Comparison of ENCODE assay signal across 8 mouse cellular contexts in genomic region chr19:5348526-5349501, GRCm38 (mm10). TPM values are rescaled to one million over a fixed set of nuclear protein-coding genes. Genes with fewer than 3 reads are reported as not detected.
DNase-seq lines count a peak whose midpoint lies in the region; ATAC-seq and TF ChIP-seq lines count a peak whose summit lies in the region.

No protein-coding gene starts in this region.

- H3K27ac ChIP-seq in kidney, adult 2 months (ENCODE audit: insufficient read depth, low read depth, low read length), result no peak overlapping the region
- H3K27ac ChIP-seq in embryonic facial prominence, embryonic 10.5 days (replicated peaks), result no peak overlapping the region; the same call in 1 of the 2 replicates
- H3K27ac ChIP-seq in heart, embryonic 14.5 days (replicated peaks in 1 of 2; ENCODE audit: control insufficient read depth in 1 of 2, insufficient read depth in 1 of 2, low read depth in 2 of 2, low read length in 2 of 2), result no peak overlapping the region

- H3K9ac ChIP-seq in heart, embryonic 14.5 days (ENCODE audit: low read length), result peak overlapping the region; percentile 71

- no peaks in the 10 kb centered on the region for H3K9me3 ChIP-seq in embryonic facial prominence, embryonic 10.5 days
- no peaks in the 10 kb centered on the region for H3K9me3 ChIP-seq in heart, embryonic 14.5 days (ENCODE audit: control insufficient read depth, low read length)

- 5% methylated on average over 34 of the region's 34 CpGs for WGBS in kidney, adult 2 months
- 6% methylated on average over 34 of the region's 34 CpGs for WGBS in embryonic facial prominence, embryonic 10.5 days
- WGBS in heart, embryonic 14.5 days, result 5% methylated on average over 34 of the region's 34 CpGs

- no peaks in the 10 kb centered on the region for H3K36me3 ChIP-seq in kidney, adult 2 months (ENCODE audit: control insufficient read depth, insufficient read depth, low read length)
- H3K36me3 ChIP-seq in embryonic facial prominence, embryonic 10.5 days (replicated peaks), result no peaks in the 10 kb centered on the region
- H3K36me3 ChIP-seq in heart, embryonic 14.5 days (ENCODE audit: control insufficient read depth, insufficient read depth, low read length), result no peaks in the 10 kb centered on the region

- ATAC-seq in heart, embryonic 14.5 days (ENCODE audit: insufficient number of reproducible peaks, insufficient read depth, low FRiP score, low read depth), result no peak
- peak; percentile 30; the same call in 1 of the 2 replicates for ATAC-seq in megakaryocyte, adult 5-6 weeks (ENCODE audit: poor library complexity, severe bottlenecking)

- H3K27me3 ChIP-seq in kidney, adult 2 months (replicated peaks; ENCODE audit: control insufficient read depth, insufficient read depth, low read length), result no peaks in the 10 kb centered on the region
- H3K27me3 ChIP-seq in embryonic facial prominence, embryonic 10.5 days (replicated peaks; ENCODE audit: low read depth, poor library complexity, severe bottlenecking), result peaks cover 25% of the 10 kb centered on the region
- H3K27me3 ChIP-seq in heart, embryonic 14.5 days (ENCODE audit: control insufficient read depth, insufficient read depth, low read length), result no peaks in the 10 kb centered on the region

- H3K4me3 ChIP-seq in kidney, adult 2 months (ENCODE audit: insufficient read depth, low read depth, low read length), result peak overlapping the region; percentile 21; the same call in 1 of the 2 replicates
- H3K4me3 ChIP-seq in embryonic facial prominence, embryonic 10.5 days, result peak overlapping the region; percentile 58
- H3K4me3 ChIP-seq in heart, embryonic 14.5 days (ENCODE audit: control insufficient read depth in 1 of 2, insufficient read depth in 1 of 2, low read depth in 1 of 2, low read length in 2 of 2), result peak overlapping the region; percentile 44 to 47

- peak; percentile 23 for DNase-seq in kidney, adult 2 months
- no peak for DNase-seq in kidney, adult 11 months
- DNase-seq in R1 (ENCODE audit: low read depth, low spot score), result peak; percentile 47
- peak; percentile 43 for DNase-seq in embryonic facial prominence, embryonic 10.5 days (ENCODE audit: low spot score)
- DNase-seq in kidney, postnatal 14 days, result peak; percentile 40
- peak; percentile 43 for DNase-seq in right cerebral cortex, postnatal 25 days

- peak overlapping the region; percentile 75 for H3K4me2 ChIP-seq in heart, embryonic 14.5 days (ENCODE audit: low read length)

- no peaks in the 10 kb centered on the region for H3K4me1 ChIP-seq in kidney, adult 2 months (ENCODE audit: control insufficient read depth, insufficient read depth, low read length)
- H3K4me1 ChIP-seq in embryonic facial prominence, embryonic 10.5 days, result peaks cover 6% of the 10 kb centered on the region
- peaks cover 6% of the 10 kb centered on the region in 2 experiments; a peak in 3 of 4 replicates for H3K4me1 ChIP-seq in heart, embryonic 14.5 days (ENCODE audit: control insufficient read depth in 2 of 2, insufficient read depth in 2 of 2, low read length in 2 of 2)

- TF ChIP-seq POLR2A in kidney, adult 2 months (IDR thresholded peaks at IDR 0.05; ENCODE audit: low read depth, low read length), result no peak

- TF ChIP-seq CTCF in kidney, adult 2 months (conservative IDR thresholded peaks at IDR 0.05; ENCODE audit: insufficient read depth, insufficient read length, low read depth, low read length), result peak; percentile 46

RNA-seq across cellular contexts. Expression of gene Cst6, which starts 0.6 kb away (rescaled TPM):
- 0.52 and 1.5 TPM in 2 replicates for polyA plus RNA-seq in kidney, adult 2 months (2012; rRNA removed)
- 0.24 and 0.65 TPM in 2 replicates for polyA plus RNA-seq in embryonic facial prominence, embryonic 10.5 days (2016; fragmentation: Nextera tagmentation; extraction: Ambion mirVana)
- 0.92 and 0.95 TPM in 2 replicates for polyA plus RNA-seq in heart, embryonic 14.5 days (2014; fragmentation: Nextera tagmentation; extraction: Ambion mirVana)
- total RNA-seq in megakaryocyte, adult 5-6 weeks (2015), result not detected in 2 replicates
- not detected in 2 replicates for total RNA-seq in megakaryocyte, adult 5-6 weeks (2017)

RNA-seq across cellular contexts. Expression of gene Catsper1, which starts 13.3 kb away (rescaled TPM):
- polyA plus RNA-seq in kidney, adult 2 months (2012; rRNA removed), result 0.08 TPM in 1 of 2 replicates, not detected in the other
- polyA plus RNA-seq in embryonic facial prominence, embryonic 10.5 days (2016; fragmentation: Nextera tagmentation; extraction: Ambion mirVana), result not detected in 2 replicates
- not detected in 2 replicates for polyA plus RNA-seq in heart, embryonic 14.5 days (2014; fragmentation: Nextera tagmentation; extraction: Ambion mirVana)
- not detected in 2 replicates for total RNA-seq in megakaryocyte, adult 5-6 weeks (2015)
- not detected in 2 replicates for total RNA-seq in megakaryocyte, adult 5-6 weeks (2017)

RNA-seq across cellular contexts. Expression of gene Eif1ad, which starts 17.7 kb away (rescaled TPM):
- 17.8 and 22.0 TPM in 2 replicates for polyA plus RNA-seq in kidney, adult 2 months (2012; rRNA removed)
- polyA plus RNA-seq in embryonic facial prominence, embryonic 10.5 days (2016; fragmentation: Nextera tagmentation; extraction: Ambion mirVana), result 90.4 and 93.7 TPM in 2 replicates
- polyA plus RNA-seq in heart, embryonic 14.5 days (2014; fragmentation: Nextera tagmentation; extraction: Ambion mirVana), result 37.4 and 42.1 TPM in 2 replicates
- 19.7 and 25.8 TPM in 2 replicates for total RNA-seq in megakaryocyte, adult 5-6 weeks (2015)
- total RNA-seq in megakaryocyte, adult 5-6 weeks (2017), result 33.1 and 37.4 TPM in 2 replicates

RNA-seq across cellular contexts. Expression of gene Banf1, which starts 18.2 kb away (rescaled TPM):
- 106 and 146 TPM in 2 replicates for polyA plus RNA-seq in kidney, adult 2 months (2012; rRNA removed)
- 570 and 593 TPM in 2 replicates for polyA plus RNA-seq in embryonic facial prominence, embryonic 10.5 days (2016; fragmentation: Nextera tagmentation; extraction: Ambion mirVana)
- polyA plus RNA-seq in heart, embryonic 14.5 days (2014; fragmentation: Nextera tagmentation; extraction: Ambion mirVana), result 453 and 486 TPM in 2 replicates
- total RNA-seq in megakaryocyte, adult 5-6 weeks (2015), result 269 and 297 TPM in 2 replicates
- 29.3 and 29.6 TPM in 2 replicates for total RNA-seq in megakaryocyte, adult 5-6 weeks (2017)

RNA-seq across cellular contexts. Expression of gene Sart1, which starts 39.7 kb away (rescaled TPM):
- polyA plus RNA-seq in kidney, adult 2 months (2012; rRNA removed), result 20.2 and 27.4 TPM in 2 replicates
- polyA plus RNA-seq in embryonic facial prominence, embryonic 10.5 days (2016; fragmentation: Nextera tagmentation; extraction: Ambion mirVana), result 89.4 and 96.6 TPM in 2 replicates
- polyA plus RNA-seq in heart, embryonic 14.5 days (2014; fragmentation: Nextera tagmentation; extraction: Ambion mirVana), result 39.5 and 39.6 TPM in 2 replicates
- total RNA-seq in megakaryocyte, adult 5-6 weeks (2015), result 47.2 and 57.3 TPM in 2 replicates
- 62.2 and 64.6 TPM in 2 replicates for total RNA-seq in megakaryocyte, adult 5-6 weeks (2017)
